Mouse (Mus musculus): ENCODE results near the gene Msh3.

Gene Msh3

GRCm38 (mm10) chr13:92328000-92328399 lies 26.8 kb downstream of the Msh3 start:
- DNase-seq, result no peak

- no peak for DNase-seq
Measured at GRCm38 (mm10) chr13:92326030-92326429, 28.8 kb downstream of the Msh3 start.

- no peak for DNase-seq
Measured at GRCm38 (mm10) chr13:92320770-92321169, 34.0 kb downstream of the Msh3 start.

- DNase-seq, result no peak
Measured at GRCm38 (mm10) chr13:92314613-92315012, 40.2 kb downstream of the Msh3 start.

GRCm38 (mm10) chr13:92305680-92306079 lies 49.1 kb downstream of the Msh3 start, which contains the start of gene Gm20379:
Gene Gm20379, plus strand, starts transcription at chr13:92305980.
- DNase-seq, result no peak

GRCm38 (mm10) chr13:92304291-92304690 lies 50.5 kb downstream of the Msh3 start:
- DNase-seq, result no peak

- DNase-seq, result no peak
Measured at GRCm38 (mm10) chr13:92303062-92303948, 51.5 kb downstream of the Msh3 start.

GRCm38 (mm10) chr13:92302466-92302865 lies 52.3 kb downstream of the Msh3 start:
- no peak for DNase-seq

- no peak for DNase-seq
Measured at GRCm38 (mm10) chr13:92301754-92302153, 53.0 kb downstream of the Msh3 start.

GRCm38 (mm10) chr13:92299522-92299921 lies 55.3 kb downstream of the Msh3 start:
- DNase-seq, result no peak

GRCm38 (mm10) chr13:92297021-92297420 lies 57.8 kb downstream of the Msh3 start:
- no peak for DNase-seq

GRCm38 (mm10) chr13:92296490-92296889 lies 58.3 kb downstream of the Msh3 start:
- DNase-seq, result no peak

GRCm38 (mm10) chr13:92293883-92294282 lies 60.9 kb downstream of the Msh3 start:
- no peak for DNase-seq

- DNase-seq, result no peak
Measured at GRCm38 (mm10) chr13:92291605-92292004, 63.2 kb downstream of the Msh3 start.

- DNase-seq, result no peak
Measured at GRCm38 (mm10) chr13:92277027-92277426, 77.8 kb downstream of the Msh3 start.

- DNase-seq, result no peak
Measured at GRCm38 (mm10) chr13:92275292-92275691, 79.5 kb downstream of the Msh3 start.

GRCm38 (mm10) chr13:92274274-92275198 lies 80.3 kb downstream of the Msh3 start:
- peak; percentile 19 to 30 for DNase-seq

- no peak for DNase-seq
Measured at GRCm38 (mm10) chr13:92267076-92267475, 87.7 kb downstream of the Msh3 start.

GRCm38 (mm10) chr13:92263566-92263965 lies 91.2 kb downstream of the Msh3 start:
- no peak for DNase-seq

GRCm38 (mm10) chr13:92261329-92261728 lies 93.5 kb downstream of the Msh3 start:
- DNase-seq, result no peak

- DNase-seq, result no peak
Measured at GRCm38 (mm10) chr13:92255480-92255879, 99.3 kb downstream of the Msh3 start.

GRCm38 (mm10) chr13:92253850-92254249 lies 101.0 kb downstream of the Msh3 start:
- DNase-seq, result no peak

- no peak for DNase-seq
Measured at GRCm38 (mm10) chr13:92252331-92252730, 102.5 kb downstream of the Msh3 start.

All from cerebellum, postnatal 14 days (tissue).